Comparison of ENCODE assay signal across 8 mouse cellular contexts in genomic region chr12:69461888-69462840, GRCm38 (mm10).
DNase-seq lines count a peak whose midpoint lies in the region; ATAC-seq lines count a peak whose summit lies in the region.

No protein-coding gene starts in this region.

- DNase-seq in CD4-positive, CD25-positive, alpha-beta regulatory T cell, adult 2 months (ENCODE audit: low read depth, low spot score), result peak; percentile 68
- DNase-seq in adrenal gland, adult 2 months, result peak; percentile 73
- peak; percentile 65 for DNase-seq in hindbrain, embryonic 10.5 days (ENCODE audit: low spot score)
- peak; percentile 92 for DNase-seq in midbrain, embryonic 11.5 days (ENCODE audit: low spot score, missing footprints)
- DNase-seq in splenic B cell, adult 2 months (ENCODE audit: low read depth, low spot score), result peak; percentile 73
- DNase-seq in right cerebral cortex, postnatal 36 days (ENCODE audit: low spot score in 2 of 2), result no peak

- no peaks in the 10 kb centered on the region for H3K9me3 ChIP-seq in forebrain, embryonic 12.5 days
- no peaks in the 10 kb centered on the region for H3K9me3 ChIP-seq in hindbrain, embryonic 10.5 days
- H3K9me3 ChIP-seq in limb, embryonic 12.5 days, result no peaks in the 10 kb centered on the region
- H3K9me3 ChIP-seq in midbrain, embryonic 11.5 days (ENCODE audit: control insufficient read depth, low read length), result no peaks in the 10 kb centered on the region

- peaks cover 13% of the 10 kb centered on the region for H3K4me1 ChIP-seq in forebrain, embryonic 12.5 days
- H3K4me1 ChIP-seq in hindbrain, embryonic 10.5 days (replicated peaks), result peaks cover 24% of the 10 kb centered on the region
- H3K4me1 ChIP-seq in limb, embryonic 12.5 days (replicated peaks), result peaks cover 14% of the 10 kb centered on the region; the same call in 1 of the 2 replicates
- no peaks in the 10 kb centered on the region for H3K4me1 ChIP-seq in midbrain, embryonic 11.5 days (ENCODE audit: control insufficient read depth, insufficient read depth, low read length)

- peak overlapping the region; percentile 38 for H3K27ac ChIP-seq in forebrain, embryonic 12.5 days
- H3K27ac ChIP-seq in hindbrain, embryonic 10.5 days, result peak overlapping the region; percentile 89
- peak overlapping the region; percentile 83 for H3K27ac ChIP-seq in limb, embryonic 12.5 days
- H3K27ac ChIP-seq in midbrain, embryonic 11.5 days (ENCODE audit: low read depth, low read length), result no peak overlapping the region; the same call in 1 of the 2 replicates

- peak overlapping the region; percentile 36 for H3K4me3 ChIP-seq in forebrain, embryonic 12.5 days (replicated peaks)
- peak overlapping the region; percentile 51 for H3K4me3 ChIP-seq in hindbrain, embryonic 10.5 days
- H3K4me3 ChIP-seq in limb, embryonic 12.5 days (replicated peaks), result peak overlapping the region; percentile 32
- peak overlapping the region; percentile 19; the same call in 1 of the 2 replicates for H3K4me3 ChIP-seq in midbrain, embryonic 11.5 days (ENCODE audit: low read depth, low read length)

- no peaks in the 10 kb centered on the region for H3K27me3 ChIP-seq in forebrain, embryonic 12.5 days
- H3K27me3 ChIP-seq in hindbrain, embryonic 10.5 days (ENCODE audit: insufficient read depth, poor library complexity, severe bottlenecking), result no peaks in the 10 kb centered on the region
- no peaks in the 10 kb centered on the region for H3K27me3 ChIP-seq in limb, embryonic 12.5 days
- no peaks in the 10 kb centered on the region for H3K27me3 ChIP-seq in midbrain, embryonic 11.5 days (ENCODE audit: control insufficient read depth, insufficient read depth, low read length)
- no peaks in the 10 kb centered on the region for H3K27me3 ChIP-seq in splenic B cell, adult 2 months (ENCODE audit: control insufficient read depth, insufficient read depth, low read length, poor library complexity, severe bottlenecking)

- ATAC-seq in forebrain, embryonic 12.5 days (ENCODE audit: low FRiP score), result peak; percentile 87
- peak; percentile 88 for ATAC-seq in limb, embryonic 12.5 days (ENCODE audit: insufficient number of reproducible peaks, insufficient read depth, low FRiP score, low TSS enrichment, low read depth)
- ATAC-seq in midbrain, embryonic 11.5 days (ENCODE audit: low FRiP score), result peak; percentile 82

- no peaks in the 10 kb centered on the region for H3K36me3 ChIP-seq in forebrain, embryonic 12.5 days (replicated peaks)
- no peaks in the 10 kb centered on the region for H3K36me3 ChIP-seq in hindbrain, embryonic 10.5 days
- no peaks in the 10 kb centered on the region for H3K36me3 ChIP-seq in limb, embryonic 12.5 days
- H3K36me3 ChIP-seq in midbrain, embryonic 11.5 days (ENCODE audit: control insufficient read depth, insufficient read depth, low read length), result no peaks in the 10 kb centered on the region
- H3K36me3 ChIP-seq in splenic B cell, adult 2 months (ENCODE audit: control insufficient read depth, insufficient read depth, low read length, poor library complexity, severe bottlenecking), result no peaks in the 10 kb centered on the region

- peak overlapping the region; percentile 56 for H3K4me2 ChIP-seq in forebrain, embryonic 12.5 days
- H3K4me2 ChIP-seq in limb, embryonic 12.5 days, result peak overlapping the region; percentile 53
- peak overlapping the region; percentile 41 for H3K4me2 ChIP-seq in midbrain, embryonic 11.5 days

- WGBS in forebrain, embryonic 12.5 days, result 26% methylated on average over 30 of the region's 30 CpGs
- 22% methylated on average over 30 of the region's 30 CpGs for WGBS in hindbrain, embryonic 10.5 days
- WGBS in limb, embryonic 12.5 days, result 30% methylated on average over 30 of the region's 30 CpGs
- WGBS in midbrain, embryonic 11.5 days, result 31% methylated on average over 30 of the region's 30 CpGs

- peak overlapping the region; percentile 44; the same call in 1 of the 2 replicates for H3K9ac ChIP-seq in forebrain, embryonic 12.5 days
- peak overlapping the region; percentile 47 for H3K9ac ChIP-seq in limb, embryonic 12.5 days (replicated peaks)
- peak overlapping the region; percentile 51 for H3K9ac ChIP-seq in midbrain, embryonic 11.5 days (ENCODE audit: low read length)

Comparison
In these comparisons a context has a peak if more than half of its experiments do, and no peak if none do; other contexts are left out.
1. DNase-seq: peak in CD4-positive, CD25-positive, alpha-beta regulatory T cell, adult 2 months (single experiment), adrenal gland, adult 2 months (single experiment), hindbrain, embryonic 10.5 days (single experiment), midbrain, embryonic 11.5 days (single experiment) and splenic B cell, adult 2 months (single experiment); none in right cerebral cortex, postnatal 36 days (0 of 2).
2. Peak in every context shown above with its lines, with median percentiles within 50 percentile points of each other: ATAC-seq, H3K4me2 ChIP-seq, H3K4me3 ChIP-seq and H3K9ac ChIP-seq.